Mouse (Mus musculus) kidney, postnatal 0 days (tissue): ENCODE results near the gene Ldb2. TPM values are rescaled to one million over a fixed set of nuclear protein-coding genes. Genes with fewer than 3 reads are reported as not detected.
A peak's percentile ranks its signal among the peaks of the same experiment; 100 is the strongest.

ENCODE experiments used
- ATAC-seq: fragments of 200-750 bp; cut with Nextera tagmentation; replicated peaks from 2 replicates; pipeline ENCODE4 v1.8.0; 2017; ENCODE audit warnings: low read depth, moderate number of reproducible peaks, moderate TSS enrichment, moderate library complexity; ENCODE audit not compliant: low FRiP score
- DNase-seq: peaks from one replicate; pipeline ENCODE4 v3.0.0-alpha.2; 2016; ENCODE audit warnings: low spot score
- H3K27ac ChIP-seq: fragments of 300-500 bp; sonication (generic); 2 replicates; pipeline ENCODE4 v1.5.1; 2014; ENCODE audit warnings: mild to moderate bottlenecking
- H3K27me3 ChIP-seq: fragments of 300-500 bp; sonication (generic); 2 replicates; pipeline ENCODE4 v1.6.1; 2014; ENCODE audit warnings: low read length, mixed read lengths; ENCODE audit not compliant: insufficient read depth
- H3K36me3 ChIP-seq: fragments of 300-500 bp; sonication (generic); 2 replicates; pipeline ENCODE4 v1.6.1; 2014; ENCODE audit warnings: low read length, mixed read lengths; ENCODE audit not compliant: insufficient read depth
- H3K4me1 ChIP-seq: fragments of 300-500 bp; sonication (generic); replicated peaks from 2 replicates; pipeline ENCODE4 v1.6.1; 2014; ENCODE audit warnings: antibody characterized with exemption, low read length, mixed read lengths; ENCODE audit not compliant: insufficient read depth
- H3K4me2 ChIP-seq: fragments of 300-500 bp; sonication (generic); 2 replicates; pipeline ENCODE4 v1.6.1; 2014; ENCODE audit warnings: mild to moderate bottlenecking, low read length, moderate library complexity, mixed read lengths
- H3K4me3 ChIP-seq: fragments of 300-500 bp; sonication (generic); replicated peaks from 2 replicates; pipeline ENCODE4 v1.5.1; 2014; ENCODE audit warnings: low read depth, low read length
- H3K9ac ChIP-seq: fragments of 300-500 bp; sonication (generic); 2 replicates; pipeline ENCODE4 v1.6.1; 2014; ENCODE audit warnings: low read depth, low read length
- H3K9me3 ChIP-seq: fragments of 300-500 bp; sonication (generic); replicated peaks from 2 replicates; pipeline ENCODE4 v1.6.1; 2016; ENCODE audit warnings: low read length, inconsistent platforms, mixed read lengths
- CTCF ChIP-seq: IDR thresholded peaks from 2 replicates; pipeline ENCODE4 v1.5.1; 2016; ENCODE audit warnings: antibody characterized with exemption, low read depth, mild to moderate bottlenecking, moderate library complexity
- WGBS: fragments of 180-500 bp; shearing (Covaris S2); extraction: QIAGEN DNeasy Blood & Tissue Kit; methylation state at CpG from one replicate; pipeline ENCODE4 v1.1.7; 2014; 5-methylcytosine and 5-hydroxymethylcytosine counted together
- polyA plus RNA-seq: library from polyadenylated mRNA; unstranded; fragments of >200 nt; fragmentation: Nextera tagmentation; extraction: Ambion mirVana; gene quantifications from 2 replicates; pipeline ENCODE4 v1.2.1, GENCODE M21; 2015

Gene Ldb2
- polyA plus RNA-seq, 1 experiment from 2014 or later: 82.9 TPM

DNA sequence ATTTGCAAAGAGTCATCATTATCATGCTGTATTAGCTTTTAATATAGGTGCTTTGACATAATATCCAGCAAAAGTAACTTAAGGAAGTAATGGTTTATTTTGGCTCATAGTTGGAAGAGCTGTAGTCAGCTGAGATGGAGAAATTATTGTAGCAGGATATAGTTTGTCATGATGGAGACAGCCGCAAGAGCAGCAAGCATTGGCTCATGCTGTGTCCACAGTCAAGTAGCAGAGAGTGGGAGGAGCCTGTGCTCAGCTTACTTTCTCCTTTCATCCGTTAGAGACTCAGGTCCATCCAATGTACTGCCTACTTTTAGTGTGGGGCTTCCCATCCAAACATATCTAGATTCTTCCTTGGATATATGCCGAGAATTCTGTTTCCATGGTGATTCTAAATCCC, 208.7 kb downstream of the Ldb2 start:
- no peaks in the 10 kb centered on the region for H3K27me3 ChIP-seq
- TF ChIP-seq CTCF: no peak
- ATAC-seq: no peak
- peak; percentile 64 for DNase-seq
- no peak overlapping the region for H3K9ac ChIP-seq
- 57% methylated on average over 3 of the region's 3 CpGs for WGBS
- H3K27ac ChIP-seq: no peak overlapping the region
- no peaks in the 10 kb centered on the region for H3K36me3 ChIP-seq
- no peak overlapping the region for H3K4me2 ChIP-seq
- no peaks in the 10 kb centered on the region for H3K9me3 ChIP-seq
- no peak overlapping the region for H3K4me3 ChIP-seq
- no peaks in the 10 kb centered on the region for H3K4me1 ChIP-seq

DNA sequence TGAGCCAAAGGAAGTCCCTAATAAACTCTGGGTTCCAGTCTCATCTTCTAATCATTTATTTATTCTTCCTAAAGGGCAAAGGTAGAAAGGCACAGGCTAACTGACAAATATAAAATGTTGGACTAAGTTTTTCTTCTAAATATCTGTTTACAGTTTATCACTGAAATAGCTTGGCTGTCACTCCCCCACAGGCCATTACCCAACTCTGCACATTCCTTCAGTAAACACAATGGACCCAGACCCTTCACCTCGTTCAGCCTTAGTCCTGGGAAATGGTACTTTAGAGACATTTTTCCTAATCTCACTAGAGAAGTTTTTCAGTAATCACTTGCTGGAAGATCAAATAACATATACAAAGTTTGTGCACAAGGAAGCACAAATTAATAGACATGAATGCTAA, 210.2 kb downstream of the Ldb2 start:
- TF ChIP-seq CTCF: no peak
- H3K27ac ChIP-seq: peak overlapping the region; percentile 19; the same call in 1 of the 2 replicates
- no peaks in the 10 kb centered on the region for H3K9me3 ChIP-seq
- ATAC-seq: no peak
- no peaks in the 10 kb centered on the region for H3K27me3 ChIP-seq
- no peaks in the 10 kb centered on the region for H3K36me3 ChIP-seq
- H3K4me2 ChIP-seq: no peak overlapping the region
- DNase-seq: peak; percentile 61
- H3K4me3 ChIP-seq: no peak overlapping the region
- no peak overlapping the region for H3K9ac ChIP-seq
- H3K4me1 ChIP-seq: no peaks in the 10 kb centered on the region
- 14% methylated on average over 1 of the region's 1 CpGs for WGBS

DNA sequence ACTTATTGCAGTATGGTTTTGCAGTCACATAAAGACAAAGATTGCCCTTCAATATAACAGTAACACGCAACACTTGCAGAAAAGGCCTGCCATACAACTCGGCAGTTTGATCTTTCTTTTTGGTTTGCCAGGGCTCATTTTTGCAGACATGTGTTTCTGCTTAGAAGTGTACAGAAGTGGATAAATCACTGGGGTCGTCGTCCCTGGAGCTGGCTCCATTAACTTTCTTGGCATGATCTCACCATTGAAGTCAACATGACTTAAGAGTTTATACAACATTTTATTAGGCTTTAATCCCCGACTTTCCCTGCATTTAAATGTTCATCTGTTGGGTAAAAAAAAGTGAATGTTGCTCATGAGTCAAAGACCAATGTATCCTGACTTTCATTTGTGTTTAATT, 212.9 kb downstream of the Ldb2 start:
- 0 out of 2 replicates have a peak overlapping the region, but pooled peaks have one; percentile 19 for H3K27ac ChIP-seq
- no peaks in the 10 kb centered on the region for H3K27me3 ChIP-seq
- H3K4me3 ChIP-seq: no peak overlapping the region
- no peak overlapping the region for H3K4me2 ChIP-seq
- H3K36me3 ChIP-seq: no peaks in the 10 kb centered on the region
- ATAC-seq (no peak), DNase-seq (peak; percentile 83)
- WGBS: 36% methylated on average over 5 of the region's 5 CpGs
- no peaks in the 10 kb centered on the region for H3K4me1 ChIP-seq
- H3K9ac ChIP-seq: no peak overlapping the region
- TF ChIP-seq CTCF: no peak
- H3K9me3 ChIP-seq: no peaks in the 10 kb centered on the region

DNA sequence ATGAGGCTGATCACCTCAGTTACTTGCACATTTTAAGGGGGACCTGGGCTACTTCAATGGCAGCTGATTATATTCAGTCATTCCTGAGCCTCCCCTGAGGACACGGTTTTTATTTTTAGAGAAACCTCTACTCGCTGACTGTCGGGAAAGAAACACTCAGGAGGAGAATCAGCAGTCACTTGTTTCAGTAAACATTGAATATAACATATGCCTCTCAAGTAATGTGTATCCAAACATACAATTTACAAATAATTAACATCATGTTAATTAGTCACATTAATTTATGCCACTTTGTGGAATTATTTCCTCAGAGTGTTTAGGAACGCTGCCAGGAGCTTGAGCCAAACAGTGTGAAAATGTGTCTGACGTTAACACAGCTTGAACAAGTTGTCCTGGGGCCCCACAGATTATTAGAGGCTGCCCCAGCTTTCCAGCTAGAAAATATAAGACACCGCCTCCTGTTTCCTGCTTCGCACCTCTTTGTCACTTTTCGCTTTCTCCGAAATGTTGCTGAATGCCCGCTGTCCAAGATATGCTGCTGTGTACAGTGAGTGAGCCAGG, 219.5 kb downstream of the Ldb2 start:
- H3K4me1 ChIP-seq: 0 out of 2 replicates have a peak, but pooled peaks cover 3% of the 10 kb centered on the region
- no peak overlapping the region for H3K4me2 ChIP-seq
- H3K27me3 ChIP-seq: no peaks in the 10 kb centered on the region
- DNase-seq (peak; percentile 33), ATAC-seq (no peak)
- no peak overlapping the region for H3K4me3 ChIP-seq
- H3K27ac ChIP-seq: no peak overlapping the region
- no peaks in the 10 kb centered on the region for H3K36me3 ChIP-seq
- no peak overlapping the region for H3K9ac ChIP-seq
- TF ChIP-seq CTCF: no peak
- 57% methylated on average over 10 of the region's 10 CpGs for WGBS
- H3K9me3 ChIP-seq: no peaks in the 10 kb centered on the region

DNA sequence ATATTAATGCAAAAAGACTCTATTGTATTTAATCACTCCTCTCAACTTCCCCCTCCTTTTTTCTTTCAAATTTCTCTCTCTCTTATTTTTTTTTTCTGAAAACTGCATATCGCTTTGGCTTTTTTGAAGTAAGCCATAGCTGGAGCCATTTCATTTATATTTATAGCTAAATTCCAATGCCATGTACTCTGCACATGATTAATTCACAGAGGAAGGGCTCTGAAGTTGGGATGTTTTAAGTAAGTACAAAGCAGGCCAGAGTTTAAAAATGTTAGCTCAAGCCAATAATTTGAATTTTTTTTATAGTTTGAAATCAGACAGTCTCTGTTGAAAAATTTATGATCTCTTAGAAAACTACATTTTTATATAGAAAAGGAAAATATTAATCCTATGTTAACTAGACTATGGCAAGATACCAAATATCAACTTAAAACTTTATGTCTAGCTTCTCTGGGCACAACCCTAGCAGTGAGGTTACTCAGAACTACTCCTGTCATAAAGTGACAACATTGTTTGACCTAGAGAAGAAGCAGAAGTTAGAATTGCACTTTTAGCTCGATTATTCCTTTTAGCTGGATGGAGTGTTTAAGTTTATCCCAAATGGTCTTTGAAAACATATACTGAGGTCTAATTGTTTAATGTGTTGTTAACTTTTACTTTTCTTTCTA, 222.7 kb downstream of the Ldb2 start:
- no peak for ATAC-seq
- no peak overlapping the region for H3K4me3 ChIP-seq

DNA sequence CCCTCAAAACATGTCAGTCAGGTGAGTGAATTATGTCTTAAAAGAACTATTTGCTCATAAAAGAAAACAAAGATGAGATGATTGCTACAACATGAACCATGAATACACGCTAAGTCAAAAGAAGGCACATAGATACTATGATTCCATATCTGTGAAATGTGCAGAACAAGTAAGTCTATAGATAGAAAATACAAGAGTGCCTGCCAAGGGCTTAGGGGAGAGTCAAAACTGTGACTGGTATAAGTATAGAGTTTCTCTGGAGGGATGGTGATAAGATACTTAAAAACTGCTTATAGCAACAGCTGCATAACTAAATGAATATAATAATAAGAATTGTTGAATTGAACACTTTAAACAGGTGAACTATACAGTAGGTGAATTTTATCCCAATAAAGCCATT, 224.8 kb downstream of the Ldb2 start:
- TF ChIP-seq CTCF: no peak
- no peak overlapping the region for H3K4me2 ChIP-seq
- no peaks in the 10 kb centered on the region for H3K36me3 ChIP-seq
- H3K27me3 ChIP-seq: no peaks in the 10 kb centered on the region
- WGBS: 96% methylated on average over 1 of the region's 1 CpGs
- no peak overlapping the region for H3K27ac ChIP-seq
- no peak for ATAC-seq
- no peaks in the 10 kb centered on the region for H3K9me3 ChIP-seq
- no peak overlapping the region for H3K4me3 ChIP-seq
- DNase-seq: no peak
- H3K9ac ChIP-seq: no peak overlapping the region
- 0 out of 2 replicates have a peak, but pooled peaks cover 3% of the 10 kb centered on the region for H3K4me1 ChIP-seq

More for the DNA sequence above, 222.7 kb downstream of the Ldb2 start:
- WGBS: 56% methylated on average over 2 of the region's 2 CpGs
- H3K4me1 ChIP-seq: 0 out of 2 replicates have a peak, but pooled peaks cover 3% of the 10 kb centered on the region
- H3K27me3 ChIP-seq: no peaks in the 10 kb centered on the region
- H3K36me3 ChIP-seq: no peaks in the 10 kb centered on the region
- peak; percentile 85 for DNase-seq
- no peaks in the 10 kb centered on the region for H3K9me3 ChIP-seq
- H3K9ac ChIP-seq: no peak overlapping the region
- H3K27ac ChIP-seq: peak overlapping the region; percentile 8; the same call in 1 of the 2 replicates
- no peak overlapping the region for H3K4me2 ChIP-seq
- TF ChIP-seq CTCF: no peak
